Mouse (Mus musculus) CD8-positive naive resting alpha-beta T cell, adult 2 months (primary cell): ENCODE measurements at regions not wholly inside any gene's neighbourhood (a gene's known extent, or its start where the extent isn't known, plus 50 kb on each side); places are given as distances from the start of the nearest gene placed in this dataset.
"Not testable (repeated sequence)": the region's sequence is repeated elsewhere in the genome, so short reads cannot be mapped to it uniquely, and the experiment has no call there.

Experiments
- DNase-seq, 2 experiments: peaks; one replicate each; pipeline ENCODE4 v3.0.0; 2022; ENCODE audit warnings: low read depth in 2 of 2, low spot score in 2 of 2

- DNase-seq: no peak
Observed at GRCm38 (mm10) chr12:114285082-114285481, 741.4 kb downstream of the Adam6a start.

GRCm38 (mm10) chr12:114287041-114287440, 743.3 kb downstream of the Adam6a start:
- no peak for DNase-seq

GRCm38 (mm10) chr12:114291083-114291482, 747.4 kb downstream of the Adam6a start:
- DNase-seq: no peak

GRCm38 (mm10) chr12:114299771-114300170, 756.1 kb downstream of the Adam6a start:
- peak; percentile 35 to 60 for DNase-seq

- peak in 1 of 2 experiments; percentile 9 for DNase-seq
Observed at GRCm38 (mm10) chr12:114301728-114302127, 758.0 kb downstream of the Adam6a start.

- peak in 1 of 2 experiments; percentile 16 for DNase-seq
Observed at GRCm38 (mm10) chr12:114332552-114332951, 788.8 kb downstream of the Adam6a start.

GRCm38 (mm10) chr12:114366276-114366675, 822.6 kb downstream of the Adam6a start:
- DNase-seq: peak; percentile 5 to 53

GRCm38 (mm10) chr12:114378696-114379350, 835.1 kb downstream of the Adam6a start:
- peak; percentile 19 to 27 for DNase-seq

GRCm38 (mm10) chr12:114391447-114391846, 847.7 kb downstream of the Adam6a start:
- no peak for DNase-seq

GRCm38 (mm10) chr12:114406206-114406605, 862.5 kb downstream of the Adam6a start:
- DNase-seq: no peak

- DNase-seq: no peak
Observed at GRCm38 (mm10) chr12:114434529-114434928, 890.8 kb downstream of the Adam6a start.

GRCm38 (mm10) chr12:114462037-114462436, 918.3 kb downstream of the Adam6a start:
- DNase-seq: no peak

- no peak for DNase-seq
Observed at GRCm38 (mm10) chr12:114462566-114462965, 918.9 kb downstream of the Adam6a start.

GRCm38 (mm10) chr12:114468857-114469256, 925.1 kb downstream of the Adam6a start:
- peak; percentile 39 to 71 for DNase-seq

GRCm38 (mm10) chr12:114472678-114473077, 929.0 kb downstream of the Adam6a start:
- DNase-seq: not testable (repeated sequence)

GRCm38 (mm10) chr12:114478741-114479140, 935.0 kb downstream of the Adam6a start:
- no peak for DNase-seq

GRCm38 (mm10) chr12:114493500-114494031, 949.9 kb downstream of the Adam6a start:
- DNase-seq: not testable (repeated sequence)

- DNase-seq: peak; percentile 19 to 41
Observed at GRCm38 (mm10) chr12:114495741-114496140, 952.0 kb downstream of the Adam6a start.

- no peak for DNase-seq
Observed at GRCm38 (mm10) chr12:114513143-114513542, 969.4 kb downstream of the Adam6a start.

GRCm38 (mm10) chr12:114542094-114542493, 998.4 kb downstream of the Adam6a start:
- peak in 1 of 2 experiments; percentile 18 for DNase-seq

GRCm38 (mm10) chr12:114544931-114545330, 1001.2 kb downstream of the Adam6a start:
- DNase-seq: not testable (repeated sequence)

- DNase-seq: no peak
Observed at GRCm38 (mm10) chr12:114562440-114562839, 1018.7 kb downstream of the Adam6a start.

- DNase-seq: no peak
Observed at GRCm38 (mm10) chr12:114562978-114563377, 1019.3 kb downstream of the Adam6a start.
